Mouse (Mus musculus): Measurements from ENCODE around the gene Gm37240.

Gene Gm37240

GRCm38 (mm10) chr3:85683618-85684017, 203.7 kb downstream of the Gm37240 start:
- DNase-seq (ENCODE audit: low read depth, low spot score) = no peak

- peak; percentile 77 for DNase-seq (ENCODE audit: low read depth, low spot score)
Measured at GRCm38 (mm10) chr3:85681136-85681535, 206.2 kb downstream of the Gm37240 start.

GRCm38 (mm10) chr3:85679960-85680359, 207.4 kb downstream of the Gm37240 start:
- no peak for DNase-seq (ENCODE audit: low read depth, low spot score)

- DNase-seq (ENCODE audit: low read depth, low spot score) = no peak
Measured at GRCm38 (mm10) chr3:85679312-85679933, 207.9 kb downstream of the Gm37240 start.

GRCm38 (mm10) chr3:85677952-85678351, 209.4 kb downstream of the Gm37240 start:
- DNase-seq (ENCODE audit: low read depth, low spot score) = no peak

- no peak for DNase-seq (ENCODE audit: low read depth, low spot score)
Measured at GRCm38 (mm10) chr3:85677133-85677532, 210.2 kb downstream of the Gm37240 start.

- DNase-seq (ENCODE audit: low read depth, low spot score) = no peak
Measured at GRCm38 (mm10) chr3:85669844-85670243, 217.5 kb downstream of the Gm37240 start.

- DNase-seq (ENCODE audit: low read depth, low spot score) = no peak
Measured at GRCm38 (mm10) chr3:85667683-85668082, 219.6 kb downstream of the Gm37240 start.

GRCm38 (mm10) chr3:85666736-85667135, 220.6 kb downstream of the Gm37240 start:
- no peak for DNase-seq (ENCODE audit: low read depth, low spot score)

GRCm38 (mm10) chr3:85666166-85666565, 221.2 kb downstream of the Gm37240 start:
- DNase-seq (ENCODE audit: low read depth, low spot score) = no peak

GRCm38 (mm10) chr3:85664591-85665171, 222.6 kb downstream of the Gm37240 start:
- DNase-seq (ENCODE audit: low read depth, low spot score) = no peak

GRCm38 (mm10) chr3:85663826-85664225, 223.5 kb downstream of the Gm37240 start:
- DNase-seq (ENCODE audit: low read depth, low spot score) = no peak

GRCm38 (mm10) chr3:85661926-85662813, 225.1 kb downstream of the Gm37240 start:
- no peak for DNase-seq (ENCODE audit: low read depth, low spot score)

- DNase-seq (ENCODE audit: low read depth, low spot score) = no peak
Measured at GRCm38 (mm10) chr3:85659681-85660080, 227.6 kb downstream of the Gm37240 start.

GRCm38 (mm10) chr3:85655538-85655937, 231.8 kb downstream of the Gm37240 start:
- no peak for DNase-seq (ENCODE audit: low read depth, low spot score)

- DNase-seq (ENCODE audit: low read depth, low spot score) = no peak
Measured at GRCm38 (mm10) chr3:85652727-85653665, 234.3 kb downstream of the Gm37240 start.

- DNase-seq (ENCODE audit: low read depth, low spot score) = no peak
Measured at GRCm38 (mm10) chr3:85649176-85649575, 238.1 kb downstream of the Gm37240 start.

GRCm38 (mm10) chr3:85645517-85646004, 241.8 kb downstream of the Gm37240 start:
- no peak for DNase-seq (ENCODE audit: low read depth, low spot score)

- no peak for DNase-seq (ENCODE audit: low read depth, low spot score)
Measured at GRCm38 (mm10) chr3:85644814-85645213, 242.5 kb downstream of the Gm37240 start.

- DNase-seq (ENCODE audit: low read depth, low spot score) = no peak
Measured at GRCm38 (mm10) chr3:85641751-85642150, 245.6 kb downstream of the Gm37240 start.

All from retina, adult 2 months (tissue).